Mouse (Mus musculus) hindlimb bud, embryonic 11.5 days (tissue): Measurements from ENCODE around the gene Wdr75.

Experiments
- DNase-seq: peaks from one replicate; pipeline ENCODE4 v3.0.0-alpha.2; 2012; ENCODE audit warnings: low read depth, low spot score; ENCODE audit errors: extremely low spot score

Gene Wdr75

GRCm38 (mm10) chr1:45794969-45795908, at the start of gene Wdr75:
Wdr75 (plus strand) TSS chr1:45795166.
- DNase-seq: peak; percentile 94

DNA sequence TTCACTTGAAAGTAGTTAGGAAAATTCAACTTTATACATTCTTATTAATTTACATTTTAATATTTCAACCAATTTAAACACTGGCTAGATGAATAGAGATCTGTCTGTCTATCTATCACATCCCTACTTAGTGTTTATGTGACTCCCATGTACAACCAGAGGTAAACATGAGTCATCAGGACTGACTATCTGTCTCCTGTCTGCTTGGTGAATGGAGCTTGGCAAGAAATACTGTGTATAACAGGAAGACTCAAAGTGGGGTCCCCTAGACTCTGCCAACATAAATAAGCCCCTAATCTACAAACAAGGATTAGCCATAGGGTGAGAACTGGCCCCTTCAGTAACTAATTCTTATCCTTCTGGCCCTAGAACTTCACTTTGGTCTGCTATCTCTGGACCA, 39.1 kb upstream of the Wdr75 start:
- no peak for DNase-seq

- DNase-seq: no peak
Measured at GRCm38 (mm10) chr1:45756707-45757106, 38.3 kb upstream of the Wdr75 start.

GRCm38 (mm10) chr1:45758011-45758410, 37.0 kb upstream of the Wdr75 start:
- DNase-seq: no peak

GRCm38 (mm10) chr1:45760667-45761467, 34.1 kb upstream of the Wdr75 start:
- DNase-seq: peak; percentile 71

- DNase-seq: no peak
Measured at GRCm38 (mm10) chr1:45761468-45761795, 33.5 kb upstream of the Wdr75 start.

DNA sequence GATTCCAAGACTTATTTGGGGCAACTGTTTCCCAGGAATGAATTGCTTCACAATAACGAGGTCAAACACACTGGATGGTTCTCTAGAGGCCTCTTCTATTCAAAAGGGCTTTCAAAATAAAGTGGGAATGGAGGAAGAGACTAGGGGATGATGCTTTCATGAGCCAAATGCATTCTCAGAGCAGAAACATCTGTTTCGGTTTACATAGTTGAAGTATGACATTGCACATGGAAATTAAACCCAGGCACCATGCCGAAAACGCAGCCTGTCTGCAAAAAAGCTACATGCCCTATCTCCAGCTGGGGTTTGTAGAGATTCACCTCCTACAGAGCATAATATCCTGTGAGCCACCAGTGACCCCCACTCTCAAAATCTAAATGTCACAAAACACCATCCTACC, 29.3 kb upstream of the Wdr75 start:
- peak; percentile 57 for DNase-seq

- peak; percentile 91 for DNase-seq
Measured at GRCm38 (mm10) chr1:45766123-45766522, 28.8 kb upstream of the Wdr75 start.

- DNase-seq: peak; percentile 50
Measured at GRCm38 (mm10) chr1:45767533-45767932, 27.4 kb upstream of the Wdr75 start.

- no peak for DNase-seq
Measured at GRCm38 (mm10) chr1:45769321-45769720, 25.6 kb upstream of the Wdr75 start.

DNA sequence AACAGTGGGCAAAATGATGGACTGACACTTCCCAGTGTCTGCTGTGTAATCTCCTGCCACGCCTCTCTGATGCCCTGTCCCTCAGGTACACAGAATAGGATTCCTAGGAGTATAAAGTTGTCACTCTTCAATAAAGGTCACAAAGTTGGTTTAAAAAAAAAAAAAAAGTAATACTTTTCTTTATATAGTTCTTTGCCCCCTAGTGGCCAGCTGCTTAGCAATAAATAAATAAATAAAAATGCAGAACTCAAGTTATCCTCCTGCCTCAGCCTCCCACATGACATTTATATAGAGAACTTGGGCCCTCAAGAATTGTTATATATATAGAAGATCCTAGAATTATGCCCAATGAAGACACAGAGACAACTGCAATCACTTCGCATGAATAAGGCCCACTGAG, 24.9 kb upstream of the Wdr75 start:
- no peak for DNase-seq

DNA sequence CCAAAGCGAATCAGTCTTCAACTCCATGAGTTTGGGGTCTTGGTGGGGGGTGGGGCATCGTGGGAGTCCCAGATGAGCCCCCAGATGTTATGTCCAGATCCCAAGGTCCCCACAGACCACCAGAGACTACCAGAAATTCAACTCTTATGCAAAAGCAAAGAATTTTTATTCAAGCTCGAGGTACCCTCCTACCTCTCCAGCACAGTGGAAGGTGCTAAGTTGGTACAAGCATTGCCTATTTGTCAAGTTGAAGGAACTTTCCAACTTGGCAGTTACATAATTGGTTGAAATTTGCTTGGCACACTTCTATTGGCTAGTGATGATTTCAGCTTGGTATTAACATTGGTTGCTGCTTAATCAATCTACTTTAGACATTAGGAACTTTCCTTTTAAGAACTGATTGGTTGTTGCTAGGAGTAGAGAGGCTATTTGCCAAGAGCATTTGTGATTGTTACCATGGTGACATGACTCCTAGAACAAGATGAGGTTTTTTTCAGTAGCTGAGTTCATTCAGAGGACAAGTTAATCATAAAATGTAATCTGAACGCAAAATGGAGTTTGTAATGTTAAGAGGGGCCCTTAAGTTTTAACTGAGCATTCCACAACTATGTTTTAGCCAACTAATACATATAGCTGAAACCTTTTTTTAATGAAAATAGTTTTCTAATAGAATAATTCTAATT, 14.2 kb upstream of the Wdr75 start:
- DNase-seq: no peak

DNA sequence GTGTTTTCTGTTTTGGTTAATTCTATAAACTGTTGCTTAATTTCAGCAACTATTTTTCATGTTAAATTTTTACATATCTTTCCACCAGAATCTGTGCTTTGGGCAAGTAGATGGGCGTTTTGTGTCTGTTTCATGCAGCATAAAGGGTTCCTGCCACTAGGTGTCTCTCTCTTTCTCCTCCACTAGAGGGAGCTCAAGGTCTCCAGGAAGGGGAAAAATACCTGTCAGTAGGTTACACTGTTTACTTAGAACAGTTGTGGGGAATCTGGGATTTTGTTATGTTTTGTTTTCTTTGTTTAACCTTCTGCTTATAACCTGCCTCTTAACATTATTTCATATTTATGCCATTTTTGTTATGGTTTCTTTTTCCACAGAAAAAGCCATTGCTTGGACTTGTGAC, 21.9 kb downstream of the Wdr75 start:
- peak; percentile 47 for DNase-seq

GRCm38 (mm10) chr1:45818564-45818963, 23.6 kb downstream of the Wdr75 start:
- no peak for DNase-seq

- no peak for DNase-seq
Measured at GRCm38 (mm10) chr1:45824441-45824840, 29.5 kb downstream of the Wdr75 start.

DNA sequence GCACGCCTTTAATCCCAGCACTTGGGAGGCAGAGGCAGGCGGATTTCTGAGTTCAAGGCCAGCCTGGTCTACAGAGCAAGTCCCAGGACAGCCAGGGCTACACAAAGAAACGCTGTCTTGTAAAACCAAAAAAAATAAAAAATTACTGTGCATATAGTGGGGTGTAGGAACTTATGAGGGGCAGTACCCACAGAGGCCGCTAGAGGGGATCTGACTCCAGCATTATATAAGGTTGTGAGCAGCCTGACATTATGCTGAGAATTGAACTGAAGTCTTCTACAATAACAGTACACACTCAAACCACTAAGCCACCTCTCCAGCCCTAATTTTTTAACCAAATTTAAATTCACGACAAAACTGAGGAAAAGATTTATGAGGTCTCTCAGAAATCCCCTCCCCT, 30.2 kb downstream of the Wdr75 start:
- no peak for DNase-seq

GRCm38 (mm10) chr1:45825630-45826029, 30.7 kb downstream of the Wdr75 start:
- no peak for DNase-seq

DNA sequence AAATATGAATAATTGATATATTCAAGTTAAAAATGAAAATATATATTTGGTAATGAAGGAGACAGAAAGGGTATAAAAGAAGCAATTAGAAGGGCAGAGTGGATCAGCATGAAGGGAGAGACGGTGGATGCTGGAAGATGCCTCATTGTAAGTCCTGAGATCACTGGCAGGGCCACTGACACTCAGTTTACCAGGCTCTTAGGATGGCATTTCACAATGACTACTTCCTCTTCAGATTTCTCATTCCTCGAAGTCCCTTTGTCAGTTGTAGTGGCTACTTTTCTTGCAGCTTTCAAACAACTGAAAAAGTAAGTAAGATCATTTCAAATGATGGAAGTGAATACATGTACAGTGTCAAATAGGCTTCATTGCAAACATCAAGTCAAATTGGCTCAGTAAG, 31.2 kb downstream of the Wdr75 start:
- no peak for DNase-seq

DNA sequence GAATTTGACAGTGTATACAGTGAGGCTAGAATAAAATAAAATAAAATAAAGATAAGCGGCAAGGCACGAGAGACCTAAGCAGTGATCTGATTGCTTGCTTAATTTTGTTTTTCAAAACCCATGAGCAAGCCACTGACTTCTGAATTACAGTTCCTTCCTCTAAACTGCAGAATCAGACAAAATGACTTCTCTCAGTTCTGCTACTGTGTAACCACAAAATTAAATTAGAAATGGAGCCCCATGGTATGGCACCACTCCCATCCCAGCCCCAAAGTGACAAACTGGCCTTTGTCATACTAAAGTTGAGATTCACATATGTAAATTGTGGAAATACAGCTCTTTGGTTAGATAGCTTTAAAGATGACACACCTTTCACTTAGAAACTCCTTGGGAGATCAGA, 31.8 kb downstream of the Wdr75 start:
- no peak for DNase-seq

- DNase-seq: no peak
Measured at GRCm38 (mm10) chr1:45830453-45831206, 35.7 kb downstream of the Wdr75 start.
